Mouse (Mus musculus): ENCODE measurements around the gene Gnmt.
A peak's percentile ranks its signal among the peaks of the same experiment; 100 is the strongest.

Gene Gnmt

GRCm38 (mm10) chr17:46742986-46743385 is 14.0 kb upstream of the Gnmt start:
- DNase-seq (ENCODE audit: inconsistent ontology term) = no peak

- DNase-seq (ENCODE audit: inconsistent ontology term) = no peak
Observed at GRCm38 (mm10) chr17:46741305-46741704, 12.3 kb upstream of the Gnmt start.

GRCm38 (mm10) chr17:46736160-46736559 is 7.2 kb upstream of the Gnmt start:
- no peak for DNase-seq (ENCODE audit: inconsistent ontology term)

GRCm38 (mm10) chr17:46735287-46735686 is 6.3 kb upstream of the Gnmt start:
- DNase-seq (ENCODE audit: inconsistent ontology term) = no peak

GRCm38 (mm10) chr17:46734055-46734454 is 5.1 kb upstream of the Gnmt start:
- no peak for DNase-seq (ENCODE audit: inconsistent ontology term)

GRCm38 (mm10) chr17:46728496-46728895 is 472 bp downstream of the Gnmt start:
- DNase-seq (ENCODE audit: inconsistent ontology term) = no peak

GRCm38 (mm10) chr17:46728021-46728420 is 947 bp downstream of the Gnmt start:
- no peak for DNase-seq (ENCODE audit: inconsistent ontology term)

GRCm38 (mm10) chr17:46727271-46727670 is 1.7 kb downstream of the Gnmt start:
- DNase-seq (ENCODE audit: inconsistent ontology term) = no peak

- no peak for DNase-seq (ENCODE audit: inconsistent ontology term)
Observed at GRCm38 (mm10) chr17:46725731-46726645, 3.0 kb downstream of the Gnmt start.

GRCm38 (mm10) chr17:46725273-46725672 is 3.7 kb downstream of the Gnmt start:
- DNase-seq (ENCODE audit: inconsistent ontology term) = peak; percentile 32

GRCm38 (mm10) chr17:46724477-46725084 is 4.4 kb downstream of the Gnmt start:
- no peak for DNase-seq (ENCODE audit: inconsistent ontology term)

GRCm38 (mm10) chr17:46721077-46721476 is 7.9 kb downstream of the Gnmt start:
- no peak for DNase-seq (ENCODE audit: inconsistent ontology term)

- no peak for DNase-seq (ENCODE audit: inconsistent ontology term)
Observed at GRCm38 (mm10) chr17:46714756-46715481, 14.0 kb downstream of the Gnmt start.

GRCm38 (mm10) chr17:46713849-46714248 is 15.1 kb downstream of the Gnmt start:
- DNase-seq (ENCODE audit: inconsistent ontology term) = no peak

GRCm38 (mm10) chr17:46712442-46712841 is 16.5 kb downstream of the Gnmt start:
- DNase-seq (ENCODE audit: inconsistent ontology term) = no peak

GRCm38 (mm10) chr17:46711612-46712271 is 17.2 kb downstream of the Gnmt start:
- DNase-seq (ENCODE audit: inconsistent ontology term) = peak; percentile 67

- peak; percentile 94 for DNase-seq (ENCODE audit: inconsistent ontology term)
Observed at GRCm38 (mm10) chr17:46710959-46711597, 17.9 kb downstream of the Gnmt start, which contains the start of gene Pex6. Pex6 (plus strand) TSS chr17:46711463.

GRCm38 (mm10) chr17:46706375-46707089 is 22.4 kb downstream of the Gnmt start:
- DNase-seq (ENCODE audit: inconsistent ontology term) = no peak

- DNase-seq (ENCODE audit: inconsistent ontology term) = peak; percentile 99
Observed at GRCm38 (mm10) chr17:46704887-46705835, 23.8 kb downstream of the Gnmt start, which contains the start of gene Ppp2r5d. Ppp2r5d (minus strand) TSS chr17:46705111.
